Mouse (Mus musculus) left cerebral cortex, postnatal 25 days (tissue): ENCODE measurements around the gene C1galt1. TPM values are rescaled to one million over a fixed set of nuclear protein-coding genes. Genes with fewer than 3 reads are reported as not detected.

ENCODE experiments used
- DNase-seq, 2 experiments: peaks; one replicate each; pipeline ENCODE4 v3.0.0; 2022; ENCODE audit warnings: low spot score in 2 of 2, mixed read lengths in 1 of 2
- intact Hi-C: fragments of 180-260 bp; cut with DNase I; formaldehyde crosslinking; loops from one replicate; pipeline ENCODE4 v1.15.1; 2025
- total RNA-seq, 2 experiments: library from RNA; stranded (reverse); gene quantifications; 2 replicates each; pipeline ENCODE4 v1.2.3; 2021

Gene C1galt1
- total RNA-seq: 10 to 100 TPM; 15.1 to 15.6 TPM

- DNase-seq: no peak
- intact Hi-C loops: loop anchor here (5.0 kb wide), 1 partner anchor 347 kb away; the partner anchor contains the start of gene Col28a1
Measured at GRCm38 (mm10) chr6:7844802-7845679, at the start of gene C1galt1. C1galt1 (plus strand) TSS chr6:7844842.

- no peak for DNase-seq
- intact Hi-C loops: no loop called here
Measured at GRCm38 (mm10) chr6:7799969-7800368, 44.7 kb upstream of the C1galt1 start.

- no peak for DNase-seq
- intact Hi-C loops: no loop called here
Measured at GRCm38 (mm10) chr6:7803765-7804542, 40.7 kb upstream of the C1galt1 start.

- intact Hi-C loops: no loop called here
- DNase-seq: no peak
Measured at GRCm38 (mm10) chr6:7814146-7814545, 30.5 kb upstream of the C1galt1 start.

- no peak for DNase-seq
- intact Hi-C loops: no loop called here
Measured at GRCm38 (mm10) chr6:7816233-7816632, 28.4 kb upstream of the C1galt1 start.

- DNase-seq: no peak
- intact Hi-C loops: no loop called here
Measured at GRCm38 (mm10) chr6:7822688-7823087, 22.0 kb upstream of the C1galt1 start.

- intact Hi-C loops: no loop called here
Measured at GRCm38 (mm10) chr6:7830793-7831192, 13.8 kb upstream of the C1galt1 start.

GRCm38 (mm10) chr6:7832564-7833175 is 12.0 kb upstream of the C1galt1 start:
- DNase-seq: no peak
- intact Hi-C loops: no loop called here

More at GRCm38 (mm10) chr6:7830793-7831192, 13.8 kb upstream of the C1galt1 start:
- DNase-seq: no peak

- intact Hi-C loops: loop anchor here (5.0 kb wide), 1 partner anchor 348 kb away; the partner anchor contains the start of gene Col28a1
- DNase-seq: no peak
Measured at GRCm38 (mm10) chr6:7843726-7844411, 773 bp upstream of the C1galt1 start.

GRCm38 (mm10) chr6:7844412-7844801 is 235 bp upstream of the C1galt1 start:
- DNase-seq: peak; percentile 95 to 98
- intact Hi-C loops: loop anchor here (5.0 kb wide), 1 partner anchor 348 kb away; the partner anchor contains the start of gene Col28a1

- intact Hi-C loops: no loop called here
- DNase-seq: no peak
Measured at GRCm38 (mm10) chr6:7845680-7846017, 1.0 kb downstream of the C1galt1 start.

GRCm38 (mm10) chr6:7846726-7847439 is 2.2 kb downstream of the C1galt1 start:
- intact Hi-C loops: no loop called here
- DNase-seq: no peak

- DNase-seq: no peak
- intact Hi-C loops: no loop called here
Measured at GRCm38 (mm10) chr6:7847890-7848508, 3.4 kb downstream of the C1galt1 start.

GRCm38 (mm10) chr6:7848714-7849113 is 4.1 kb downstream of the C1galt1 start:
- intact Hi-C loops: no loop called here
- DNase-seq: no peak

- DNase-seq: no peak
- intact Hi-C loops: no loop called here
Measured at GRCm38 (mm10) chr6:7851036-7851435, 6.4 kb downstream of the C1galt1 start.

GRCm38 (mm10) chr6:7852919-7853318 is 8.3 kb downstream of the C1galt1 start:
- DNase-seq: no peak
- intact Hi-C loops: no loop called here

- intact Hi-C loops: no loop called here
- peak in 1 of 2 experiments; percentile 69 for DNase-seq
Measured at GRCm38 (mm10) chr6:7853461-7853860, 8.8 kb downstream of the C1galt1 start.

GRCm38 (mm10) chr6:7856682-7857290 is 12.1 kb downstream of the C1galt1 start:
- intact Hi-C loops: no loop called here
- DNase-seq: no peak
